Mouse (Mus musculus) stomach, postnatal 0 days (tissue): ENCODE measurements around the gene Lrrfip2. TPM values are rescaled to one million over a fixed set of nuclear protein-coding genes. Genes with fewer than 3 reads are reported as not detected.

Source experiments
- ATAC-seq: fragments of 200-750 bp; cut with Nextera tagmentation; 2 replicates; pipeline ENCODE4 v1.8.0; 2017; ENCODE audit not compliant: low FRiP score, low TSS enrichment
- DNase-seq: peaks from one replicate; pipeline ENCODE4 v3.0.0-alpha.2; 2016; ENCODE audit warnings: low spot score
- H3K27ac ChIP-seq: fragments of 300-500 bp; sonication (generic); replicated peaks from 2 replicates; pipeline ENCODE4 v1.5.1; 2014; ENCODE audit warnings: mild to moderate bottlenecking, control low read depth
- H3K27me3 ChIP-seq: fragments of 300-500 bp; sonication (generic); 2 replicates; pipeline ENCODE4 v1.6.1; 2014; ENCODE audit warnings: low read length; ENCODE audit not compliant: control insufficient read depth, insufficient read depth
- H3K36me3 ChIP-seq: fragments of 300-500 bp; sonication (generic); 2 replicates; pipeline ENCODE4 v1.6.1; 2014; ENCODE audit warnings: low read length, mixed read lengths; ENCODE audit not compliant: control insufficient read depth, insufficient read depth
- H3K4me1 ChIP-seq: fragments of 300-500 bp; sonication (generic); replicated peaks from 2 replicates; pipeline ENCODE4 v1.6.1; 2014; ENCODE audit warnings: antibody characterized with exemption; ENCODE audit not compliant: control insufficient read depth, insufficient read depth
- H3K4me2 ChIP-seq: fragments of 300-500 bp; sonication (generic); replicated peaks from 2 replicates; pipeline ENCODE4 v1.6.1; 2014; ENCODE audit warnings: low read depth, mild to moderate bottlenecking, control low read depth, moderate library complexity
- H3K4me3 ChIP-seq: fragments of 300-500 bp; sonication (generic); 2 replicates; pipeline ENCODE4 v1.5.1; 2014; ENCODE audit warnings: low read depth, low read length, control low read depth
- H3K9ac ChIP-seq: fragments of 300-500 bp; sonication (generic); 2 replicates; pipeline ENCODE4 v1.6.1; 2014; ENCODE audit warnings: mild to moderate bottlenecking, low read length, control low read depth, mixed read lengths
- H3K9me3 ChIP-seq: fragments of 300-500 bp; sonication (generic); 2 replicates; pipeline ENCODE4 v1.6.1; 2016; ENCODE audit warnings: low read length; ENCODE audit not compliant: control insufficient read depth
- CTCF ChIP-seq: IDR thresholded peaks from 2 replicates; pipeline ENCODE4 v1.5.1; 2016; ENCODE audit warnings: antibody characterized with exemption, low read depth, mild to moderate bottlenecking, moderate library complexity
- EP300 ChIP-seq: optimal IDR thresholded peaks from 2 replicates; pipeline ENCODE3; 2016; ENCODE audit warnings: antibody characterized with exemption
- WGBS: fragments of 180-500 bp; shearing (Covaris S2); extraction: QIAGEN DNeasy Blood & Tissue Kit; methylation state at CpG from one replicate; pipeline ENCODE4 v1.1.7; 2014; 5-methylcytosine and 5-hydroxymethylcytosine counted together
- polyA plus RNA-seq: library from polyadenylated mRNA; unstranded; fragments of >200 nt; fragmentation: Nextera tagmentation; extraction: Ambion mirVana; gene quantifications from 2 replicates; pipeline ENCODE4 v1.2.1, GENCODE M21; 2015

The Lrrfip2 gene
- polyA plus RNA-seq, 1 experiment from 2014 or later = 34.1 TPM

DNA sequence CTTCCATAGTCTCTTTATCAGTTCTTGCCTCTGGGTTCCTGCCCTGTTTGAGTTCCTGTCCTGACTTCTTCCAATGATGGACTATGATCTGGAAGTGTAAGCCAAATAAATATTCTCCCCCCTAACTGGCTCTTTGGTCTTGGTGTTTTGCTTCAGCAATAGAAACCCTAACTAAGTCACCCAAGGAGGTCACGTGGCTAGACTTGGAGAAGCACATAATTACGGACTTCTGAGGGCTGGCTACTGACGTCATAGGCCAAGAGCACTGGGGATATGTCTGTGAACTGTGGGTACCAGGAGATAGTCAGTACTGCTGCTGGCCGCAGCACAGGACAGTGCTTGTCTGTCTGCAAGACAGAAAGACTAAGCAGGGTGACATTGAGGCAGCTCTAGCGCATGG lies 35.6 kb upstream of the Lrrfip2 start:
- no peaks in the 10 kb centered on the region for H3K4me1 ChIP-seq
- DNase-seq (no peak), ATAC-seq (no peak)
- H3K36me3 ChIP-seq = no peaks in the 10 kb centered on the region
- no peaks in the 10 kb centered on the region for H3K9me3 ChIP-seq
- WGBS = 83% methylated on average over 5 of the region's 5 CpGs
- H3K4me2 ChIP-seq = no peak overlapping the region
- no peak overlapping the region for H3K4me3 ChIP-seq
- H3K27me3 ChIP-seq = no peaks in the 10 kb centered on the region
- H3K27ac ChIP-seq = no peak overlapping the region
- no peak overlapping the region for H3K9ac ChIP-seq
- TF ChIP-seq EP300 = no peak
- no peak for TF ChIP-seq CTCF

DNA sequence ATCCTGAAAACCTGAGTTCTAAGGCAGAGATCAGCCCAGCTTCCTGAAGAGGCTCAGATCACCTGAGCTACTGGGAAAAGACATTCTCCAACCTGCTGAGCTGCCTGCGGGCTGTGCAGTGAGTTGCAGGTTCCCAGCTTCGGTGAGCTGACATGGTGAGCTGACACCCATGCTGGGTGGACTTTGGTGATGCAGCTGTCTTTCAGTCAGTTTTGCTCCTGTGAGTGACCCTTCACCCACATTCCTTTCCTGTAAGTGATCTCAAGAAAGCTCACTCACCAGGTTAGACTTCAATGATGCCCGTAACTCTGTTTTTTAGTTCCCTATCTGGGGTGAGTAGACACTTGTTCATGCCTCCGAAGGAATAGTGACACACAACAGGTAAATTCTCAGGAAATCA lies 32.1 kb upstream of the Lrrfip2 start:
- no peak for ATAC-seq
- TF ChIP-seq EP300 = no peak
- no peak for TF ChIP-seq CTCF
- WGBS = 38% methylated on average over 4 of the region's 4 CpGs
- no peak overlapping the region for H3K9ac ChIP-seq
- H3K4me2 ChIP-seq = no peak overlapping the region
- no peak overlapping the region for H3K4me3 ChIP-seq
- no peaks in the 10 kb centered on the region for H3K9me3 ChIP-seq
- no peaks in the 10 kb centered on the region for H3K4me1 ChIP-seq
- H3K36me3 ChIP-seq = no peaks in the 10 kb centered on the region
- DNase-seq = no peak
- no peaks in the 10 kb centered on the region for H3K27me3 ChIP-seq
- no peak overlapping the region for H3K27ac ChIP-seq

DNA sequence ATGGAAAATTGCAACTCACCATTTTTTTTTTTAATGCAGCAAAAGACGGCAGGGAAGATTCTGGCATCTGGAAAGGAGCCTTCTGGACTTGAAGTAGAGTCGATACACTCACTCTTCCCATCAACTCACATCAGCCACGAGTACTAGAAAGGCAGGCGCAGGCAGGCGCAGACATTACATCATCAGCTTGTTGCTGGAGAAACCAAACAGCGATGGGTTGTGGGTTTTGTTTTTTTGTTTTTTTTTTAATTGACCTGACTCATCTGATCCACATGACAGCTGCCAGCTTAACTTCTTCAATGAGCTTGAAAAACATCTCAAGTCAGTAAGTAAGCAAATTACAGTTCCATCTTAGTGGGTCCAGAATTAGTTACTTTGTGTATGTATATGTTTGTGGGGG lies 31.3 kb upstream of the Lrrfip2 start:
- WGBS = 63% methylated on average over 6 of the region's 6 CpGs
- H3K27ac ChIP-seq = no peak overlapping the region
- no peak for TF ChIP-seq CTCF
- H3K4me1 ChIP-seq = no peaks in the 10 kb centered on the region
- no peak overlapping the region for H3K9ac ChIP-seq
- no peak overlapping the region for H3K4me2 ChIP-seq
- H3K36me3 ChIP-seq = no peaks in the 10 kb centered on the region
- H3K9me3 ChIP-seq = no peaks in the 10 kb centered on the region
- DNase-seq = no peak
- no peak overlapping the region for H3K4me3 ChIP-seq
- no peaks in the 10 kb centered on the region for H3K27me3 ChIP-seq
- ATAC-seq = no peak

DNA sequence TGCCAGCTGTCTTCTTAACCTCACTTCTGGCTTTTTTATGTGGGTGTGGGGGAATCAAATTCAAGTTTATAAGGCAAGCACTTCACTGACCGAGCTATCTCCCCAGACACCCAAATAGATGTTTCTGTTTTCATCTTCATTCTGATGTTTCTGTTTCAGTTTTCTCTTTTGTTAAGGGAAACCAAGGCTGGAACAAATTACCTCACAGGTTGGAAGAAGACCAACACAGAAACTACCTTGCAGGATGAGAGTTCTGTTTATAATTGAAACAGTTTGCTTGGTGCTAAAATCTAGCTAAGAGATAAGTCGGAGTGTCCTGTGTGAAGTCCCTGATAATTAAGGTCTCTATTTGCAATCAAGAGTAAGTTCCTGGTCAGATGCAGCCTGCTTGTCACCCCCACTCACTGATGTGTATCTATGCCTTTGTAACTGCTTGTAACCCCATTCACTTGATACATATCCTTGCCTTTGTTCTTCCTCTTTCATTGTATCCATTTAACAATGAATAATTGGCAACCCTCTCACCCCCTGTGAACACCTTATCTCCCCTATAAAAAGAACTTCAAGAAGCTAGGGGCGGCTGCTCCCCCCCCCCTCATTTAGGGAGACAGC lies 30.3 kb upstream of the Lrrfip2 start:
- TF ChIP-seq CTCF = no peak
- TF ChIP-seq EP300 = no peak
- Histone ChIP-seq H3K4me1 (no peaks in the 10 kb centered on the region), H3K9ac (no peak overlapping the region), H3K27ac (no peak overlapping the region), H3K36me3 (no peaks in the 10 kb centered on the region), H3K4me2 (no peak overlapping the region), H3K27me3 (no peaks in the 10 kb centered on the region), H3K9me3 (no peaks in the 10 kb centered on the region), H3K4me3 (no peak overlapping the region)
- 38% methylated on average over 3 of the region's 3 CpGs for WGBS
- no peak for DNase-seq
- no peak for ATAC-seq

DNA sequence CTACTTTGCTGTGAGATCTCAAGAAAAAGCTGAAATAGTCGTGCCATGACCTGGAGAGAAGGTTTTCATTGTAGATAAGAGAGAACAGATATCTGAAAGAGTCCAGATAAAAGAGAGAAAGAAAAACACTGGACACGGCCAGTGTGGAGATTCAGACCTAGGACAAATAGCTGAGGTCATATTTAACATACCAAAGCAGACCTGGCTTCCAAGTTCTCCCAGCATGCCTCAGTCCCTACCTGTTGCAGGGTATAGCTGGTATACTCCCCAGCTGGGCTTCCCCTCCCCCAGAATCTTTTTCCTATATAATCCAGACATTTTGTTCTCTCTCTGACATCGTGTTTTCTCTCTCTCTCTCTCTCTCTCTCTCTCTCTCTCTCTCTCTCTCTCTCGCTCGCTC lies 29.4 kb upstream of the Lrrfip2 start:
- no peaks in the 10 kb centered on the region for H3K36me3 ChIP-seq
- no peaks in the 10 kb centered on the region for H3K4me1 ChIP-seq
- no peak overlapping the region for H3K4me3 ChIP-seq
- H3K27me3 ChIP-seq = no peaks in the 10 kb centered on the region
- H3K9me3 ChIP-seq = no peaks in the 10 kb centered on the region
- no peak overlapping the region for H3K27ac ChIP-seq
- no peak overlapping the region for H3K9ac ChIP-seq
- ATAC-seq (no peak), DNase-seq (no peak)
- no peak for TF ChIP-seq CTCF
- no peak for TF ChIP-seq EP300
- 26% methylated on average over 5 of the region's 5 CpGs for WGBS
- H3K4me2 ChIP-seq = no peak overlapping the region

DNA sequence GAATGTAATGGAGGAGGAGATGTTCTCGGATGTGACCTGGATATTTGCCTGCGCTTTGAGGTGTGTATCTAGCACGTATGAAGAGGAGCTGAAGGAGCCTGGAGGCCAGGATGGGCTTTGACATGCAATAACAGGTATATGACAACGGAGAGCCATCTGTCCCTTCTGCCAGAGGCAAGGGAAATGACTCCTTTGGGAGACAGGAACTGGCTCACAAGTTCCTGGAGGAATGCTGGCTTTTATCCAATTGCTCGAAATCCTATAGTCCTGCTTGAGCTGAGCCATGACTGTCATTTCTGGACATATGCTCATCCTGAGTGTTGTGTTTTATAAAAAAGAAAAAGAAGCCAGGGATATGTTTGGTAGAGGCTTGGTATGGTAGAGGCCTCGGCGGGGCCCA lies 28.5 kb upstream of the Lrrfip2 start:
- 39% methylated on average over 7 of the region's 7 CpGs for WGBS
- no peak for DNase-seq

More for the DNA sequence above, 28.5 kb upstream of the Lrrfip2 start:
- no peak overlapping the region for H3K9ac ChIP-seq
- no peak overlapping the region for H3K4me3 ChIP-seq
- TF ChIP-seq CTCF = no peak
- TF ChIP-seq EP300 = no peak
- ATAC-seq = no peak
- no peaks in the 10 kb centered on the region for H3K27me3 ChIP-seq
- no peaks in the 10 kb centered on the region for H3K4me1 ChIP-seq
- H3K4me2 ChIP-seq = no peak overlapping the region
- H3K36me3 ChIP-seq = no peaks in the 10 kb centered on the region
- no peaks in the 10 kb centered on the region for H3K9me3 ChIP-seq
- no peak overlapping the region for H3K27ac ChIP-seq
